ENCODE assay signal across 27 mouse cellular contexts in genomic region chr9:88085866-88086265, GRCm38 (mm10).
DNase-seq lines count a peak whose midpoint lies in the region; ATAC-seq and TF ChIP-seq lines count a peak whose summit lies in the region.
"Had no signal": no experiment of that assay in that cellular context is flagged by ENCODE, and none has a peak within 500 bp of the region (broad histone marks: within the 10 kb centered on the region; RNA-seq: fewer than 3 reads in every experiment).

No protein-coding gene starts in this region.

- H3K27me3 ChIP-seq in kidney, embryonic 15.5 days, result no peaks in the 10 kb centered on the region
- no peaks in the 10 kb centered on the region for H3K27me3 ChIP-seq in midbrain, postnatal 0 days (ENCODE audit: insufficient read depth, low read length)
- H3K27me3 ChIP-seq: CH12.LX; hindbrain, embryonic 15.5 days; lung, embryonic 15.5 days; megakaryocyte, embryonic 14.5 days; midbrain, embryonic 13.5 days had no signal

- 53% methylated on average over 3 of the region's 3 CpGs for WGBS in kidney, embryonic 15.5 days
- 70% methylated on average over 3 of the region's 3 CpGs for WGBS in midbrain, postnatal 0 days

- H3K36me3 ChIP-seq in kidney, embryonic 15.5 days, result no peaks in the 10 kb centered on the region
- no peaks in the 10 kb centered on the region for H3K36me3 ChIP-seq in midbrain, postnatal 0 days (ENCODE audit: insufficient read depth, low read length)
- H3K36me3 ChIP-seq: heart, embryonic 13.5 days; hindbrain, embryonic 10.5 days; hindbrain, embryonic 15.5 days; lung, embryonic 15.5 days; midbrain, embryonic 13.5 days had no signal

- intact Hi-C loops in heart, postnatal 36 days (cut with DNase I), result no loop called here

- DNase-seq in heart, adult 18-20 months, result peak; percentile 27 to 71
- no peak for DNase-seq in heart, postnatal 36 days
- peak; percentile 19 for DNase-seq in kidney, adult 9 months
- peak; percentile 69 for DNase-seq in adipocyte (ENCODE audit: low spot score)
- DNase-seq in heart, postnatal 4 days, result peak; percentile 17
- DNase-seq in midbrain, postnatal 0 days (ENCODE audit: low spot score), result no peak
- DNase-seq: adrenal gland, postnatal 25 days; cerebellum, adult 11-12 months; cerebellum, postnatal 10 days; gastrocnemius, postnatal 10 days; kidney, adult 11 months; liver; lung, postnatal 36 days; thymus, postnatal 4 days had no signal

- H3K9ac ChIP-seq in kidney, embryonic 15.5 days, result no peak overlapping the region
- H3K9ac ChIP-seq in midbrain, postnatal 0 days (replicated peaks; ENCODE audit: low read length, poor library complexity, severe bottlenecking), result no peak overlapping the region
- H3K9ac ChIP-seq: heart, embryonic 13.5 days; hindbrain, embryonic 15.5 days; liver, embryonic 14.5 days; lung, embryonic 15.5 days; midbrain, embryonic 13.5 days had no signal

- no peak overlapping the region for H3K27ac ChIP-seq in kidney, embryonic 15.5 days
- H3K27ac ChIP-seq in midbrain, postnatal 0 days (ENCODE audit: low read depth, low read length), result no peak overlapping the region
- H3K27ac ChIP-seq: heart, embryonic 13.5 days; hindbrain, embryonic 10.5 days; hindbrain, embryonic 15.5 days; kidney, postnatal 0 days; liver, embryonic 14.5 days; lung, embryonic 15.5 days; midbrain, embryonic 13.5 days had no signal

- TF ChIP-seq CTCF in midbrain, postnatal 0 days (IDR thresholded peaks at IDR 0.05), result no peak

- H3K9me3 ChIP-seq in kidney, embryonic 15.5 days (replicated peaks), result no peaks in the 10 kb centered on the region
- H3K9me3 ChIP-seq in midbrain, postnatal 0 days (ENCODE audit: low read length), result no peaks in the 10 kb centered on the region
- H3K9me3 ChIP-seq: heart, embryonic 13.5 days; hindbrain, embryonic 10.5 days; hindbrain, embryonic 15.5 days; lung, embryonic 15.5 days; megakaryocyte, embryonic 14.5 days; midbrain, embryonic 13.5 days had no signal

- no peak overlapping the region for H3K4me3 ChIP-seq in kidney, embryonic 15.5 days (replicated peaks)
- H3K4me3 ChIP-seq in midbrain, postnatal 0 days (ENCODE audit: low read depth, low read length), result no peak overlapping the region
- H3K4me3 ChIP-seq: erythroblast, embryonic 14.5 days; heart, embryonic 13.5 days; hindbrain, embryonic 10.5 days; hindbrain, embryonic 15.5 days; lung, embryonic 15.5 days; megakaryocyte, embryonic 14.5 days; midbrain, embryonic 13.5 days had no signal

- no peak overlapping the region for H3K4me2 ChIP-seq in kidney, embryonic 15.5 days
- H3K4me2 ChIP-seq in midbrain, postnatal 0 days (ENCODE audit: low read depth, low read length, poor library complexity, severe bottlenecking), result no peak overlapping the region
- H3K4me2 ChIP-seq: heart, embryonic 13.5 days; hindbrain, embryonic 15.5 days; lung, embryonic 15.5 days; midbrain, embryonic 13.5 days had no signal

- ATAC-seq in kidney, embryonic 15.5 days (replicated peaks; ENCODE audit: low FRiP score), result no peak
- ATAC-seq in midbrain, postnatal 0 days (ENCODE audit: low FRiP score), result no peak
- ATAC-seq: forebrain, embryonic 16.5 days; inflammation-experienced regulatory T-cells, adult 6 months; midbrain, embryonic 13.5 days had no signal

- H3K4me1 ChIP-seq in kidney, embryonic 15.5 days, result 0 out of 2 replicates have a peak, but pooled peaks cover 5% of the 10 kb centered on the region
- H3K4me1 ChIP-seq in midbrain, postnatal 0 days (ENCODE audit: insufficient read depth, low read length), result no peaks in the 10 kb centered on the region
- H3K4me1 ChIP-seq: heart, embryonic 13.5 days; hindbrain, embryonic 10.5 days; hindbrain, embryonic 15.5 days; lung, embryonic 15.5 days; megakaryocyte, embryonic 14.5 days; midbrain, embryonic 13.5 days had no signal

Comparison
In these comparisons a context has a peak if more than half of its experiments do, and no peak if none do; other contexts are left out.
1. DNase-seq: peak in heart, adult 18-20 months (2 of 2), kidney, adult 9 months (single experiment), adipocyte (single experiment) and heart, postnatal 4 days (single experiment); none in heart, postnatal 36 days (0 of 2) and midbrain, postnatal 0 days (single experiment).